Mouse (Mus musculus) neural tube, embryonic 14.5 days (tissue): Measurements from ENCODE around the gene Nek6. TPM values are rescaled to one million over a fixed set of nuclear protein-coding genes. Genes with fewer than 3 reads are reported as not detected.

Source experiments
- ATAC-seq: fragments of 200-750 bp; cut with Nextera tagmentation; 2 replicates; pipeline ENCODE4 v1.8.0; 2017; ENCODE audit warnings: low read depth, mild to moderate bottlenecking, moderate TSS enrichment, moderate library complexity
- H3K27ac ChIP-seq: fragments of 300-500 bp; sonication (generic); 2 replicates; pipeline ENCODE4 v1.5.1; 2014; ENCODE audit warnings: low read depth, mild to moderate bottlenecking, control low read depth, low read length, moderate library complexity, mixed read lengths
- H3K27me3 ChIP-seq: fragments of 300-500 bp; sonication (generic); 2 replicates; pipeline ENCODE4 v1.6.1; 2014; ENCODE audit warnings: low read length; ENCODE audit not compliant: control insufficient read depth, insufficient read depth
- H3K36me3 ChIP-seq: fragments of 300-500 bp; sonication (generic); 2 replicates; pipeline ENCODE4 v1.6.1; 2014; ENCODE audit warnings: low read length, mixed read lengths; ENCODE audit not compliant: control insufficient read depth, insufficient read depth
- H3K4me1 ChIP-seq: fragments of 300-500 bp; sonication (generic); 2 replicates; pipeline ENCODE4 v1.6.1; 2014; ENCODE audit warnings: low read length; ENCODE audit not compliant: control insufficient read depth, insufficient read depth
- H3K4me2 ChIP-seq: fragments of 300-500 bp; sonication (generic); 2 replicates; pipeline ENCODE4 v1.6.1; 2014; ENCODE audit warnings: mild to moderate bottlenecking, low read depth, low read length, control low read depth
- H3K4me3 ChIP-seq: fragments of 300-500 bp; sonication (generic); 2 replicates; pipeline ENCODE4 v1.5.1; 2014; ENCODE audit warnings: low read depth, low read length, control low read depth, mixed read lengths
- H3K9ac ChIP-seq: fragments of 300-500 bp; sonication (generic); replicated peaks from 2 replicates; pipeline ENCODE4 v1.6.1; 2014; ENCODE audit warnings: low read depth, mild to moderate bottlenecking, control low read depth, low read length, mixed read lengths
- H3K9me3 ChIP-seq: fragments of 300-500 bp; sonication (generic); 2 replicates; pipeline ENCODE4 v1.6.1; 2016; ENCODE audit warnings: low read length; ENCODE audit not compliant: control insufficient read depth
- WGBS: fragments of 180-500 bp; shearing (Covaris S2); extraction: QIAGEN DNeasy Blood & Tissue Kit; methylation state at CpG from one replicate; pipeline ENCODE4 v1.1.7; 2014; 5-methylcytosine and 5-hydroxymethylcytosine counted together
- polyA plus RNA-seq: library from polyadenylated mRNA; unstranded; fragments of >200 nt; fragmentation: Nextera tagmentation; extraction: Ambion mirVana; gene quantifications from 2 replicates; pipeline ENCODE4 v1.2.1, GENCODE M21; 2014

Gene Nek6
- polyA plus RNA-seq, 1 experiment from 2014 or later, result 46.4 TPM

DNA sequence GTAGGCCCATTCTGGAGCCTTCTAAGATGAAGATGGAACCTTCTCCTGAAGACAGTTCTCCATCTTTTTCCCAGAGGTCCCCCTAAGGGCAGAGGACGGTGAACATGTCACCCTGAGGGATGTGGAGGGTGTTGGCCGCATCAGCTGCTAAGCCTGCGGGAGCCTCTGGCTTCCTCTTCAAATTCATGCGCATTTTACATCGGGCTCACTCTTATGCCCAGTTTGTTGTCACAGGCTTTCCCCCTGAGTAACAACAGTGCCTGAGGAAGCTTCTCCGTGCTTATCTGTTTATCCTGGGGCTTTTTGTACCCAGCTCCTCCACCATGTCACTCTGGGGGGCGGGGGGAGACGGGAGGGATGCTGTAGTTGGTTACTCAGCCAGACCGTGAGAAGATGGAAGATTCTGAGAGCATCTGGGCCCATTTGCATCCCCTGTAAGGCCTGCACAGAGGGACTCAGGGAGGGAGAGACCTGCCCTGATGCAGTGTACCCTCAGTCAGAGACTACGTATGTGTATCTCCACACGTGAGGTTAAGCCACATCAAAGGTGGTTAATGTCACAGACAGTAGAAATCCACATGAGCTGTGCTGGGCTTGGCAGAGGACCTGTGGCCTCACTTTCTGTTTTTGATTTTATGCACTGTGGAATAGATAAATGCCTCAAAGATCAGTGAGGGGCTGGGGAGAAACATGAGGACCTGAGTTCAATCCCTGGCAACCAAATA lies 36.5 kb downstream of the Nek6 start:
- WGBS, result 41% methylated on average over 11 of the region's 11 CpGs

GRCm38 (mm10) chr2:38552004-38552443 lies 40.6 kb downstream of the Nek6 start:
- H3K4me1 ChIP-seq, result peaks cover 10% of the 10 kb centered on the region
- 34% methylated on average over 15 of the region's 15 CpGs for WGBS
- no peak overlapping the region for H3K9ac ChIP-seq
- no peak overlapping the region for H3K27ac ChIP-seq
- no peak overlapping the region for H3K4me2 ChIP-seq
- H3K9me3 ChIP-seq, result no peaks in the 10 kb centered on the region
- H3K4me3 ChIP-seq, result no peak overlapping the region
- no peaks in the 10 kb centered on the region for H3K36me3 ChIP-seq
- no peaks in the 10 kb centered on the region for H3K27me3 ChIP-seq
- ATAC-seq, result peak; percentile 62; the same call in 1 of the 2 replicates

More for the DNA sequence above, 36.5 kb downstream of the Nek6 start:
- H3K9ac ChIP-seq, result no peak overlapping the region
- no peaks in the 10 kb centered on the region for H3K36me3 ChIP-seq
- ATAC-seq, result no peak
- no peak overlapping the region for H3K4me3 ChIP-seq
- no peaks in the 10 kb centered on the region for H3K27me3 ChIP-seq
- no peaks in the 10 kb centered on the region for H3K9me3 ChIP-seq
- H3K4me2 ChIP-seq, result no peak overlapping the region
- peaks cover 7% of the 10 kb centered on the region for H3K4me1 ChIP-seq
- no peak overlapping the region for H3K27ac ChIP-seq

DNA sequence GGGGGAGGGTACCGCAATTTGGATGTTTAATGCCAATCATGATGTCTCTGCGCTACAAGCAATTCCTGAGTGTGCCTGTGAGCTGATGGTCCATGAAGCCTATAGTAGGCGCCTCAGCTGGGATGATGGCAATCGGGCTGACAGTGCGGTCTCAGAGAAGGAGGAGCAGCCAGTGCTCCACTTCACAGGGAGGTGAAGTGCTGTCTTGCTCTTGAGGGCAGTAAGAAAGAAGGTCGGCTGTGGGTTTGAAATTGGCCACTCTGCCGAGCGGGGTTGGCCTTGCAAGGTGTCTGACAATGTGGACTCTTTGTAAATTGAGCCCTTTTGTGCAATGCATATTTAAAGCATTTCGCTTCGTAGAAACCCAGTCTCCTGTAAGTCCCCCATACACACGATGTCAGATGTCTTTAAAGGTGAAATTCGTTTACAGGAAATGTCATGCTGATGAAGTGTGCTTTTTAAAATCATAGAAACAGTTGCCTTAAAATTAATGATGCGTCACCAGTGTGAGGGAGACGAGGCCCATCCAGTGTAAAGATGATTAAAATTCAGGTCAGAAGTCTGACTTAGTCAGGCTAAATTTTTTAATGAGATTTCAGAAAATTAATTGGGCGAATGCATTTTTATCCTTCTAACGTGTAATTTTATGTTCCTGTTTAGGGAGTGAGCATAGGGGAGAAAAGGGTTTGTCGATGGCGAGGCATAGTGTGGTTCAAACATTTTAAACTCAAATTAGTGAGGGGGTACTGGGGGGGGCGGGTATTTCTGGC lies 43.0 kb downstream of the Nek6 start:
- WGBS, result 62% methylated on average over 19 of the region's 19 CpGs
- H3K27me3 ChIP-seq, result no peaks in the 10 kb centered on the region
- H3K36me3 ChIP-seq, result no peaks in the 10 kb centered on the region
- no peak overlapping the region for H3K27ac ChIP-seq
- no peak overlapping the region for H3K4me2 ChIP-seq
- ATAC-seq, result peak; percentile 13; the same call in 1 of the 2 replicates
- H3K9ac ChIP-seq, result no peak overlapping the region
- H3K4me3 ChIP-seq, result no peak overlapping the region
- H3K9me3 ChIP-seq, result no peaks in the 10 kb centered on the region
- peaks cover 10% of the 10 kb centered on the region for H3K4me1 ChIP-seq

GRCm38 (mm10) chr2:38555659-38556058 lies 44.2 kb downstream of the Nek6 start:
- no peaks in the 10 kb centered on the region for H3K27me3 ChIP-seq
- no peak for ATAC-seq
- no peak overlapping the region for H3K4me2 ChIP-seq
- no peaks in the 10 kb centered on the region for H3K9me3 ChIP-seq
- no peak overlapping the region for H3K27ac ChIP-seq
- WGBS, result 77% methylated on average over 4 of the region's 4 CpGs
- peaks cover 10% of the 10 kb centered on the region for H3K4me1 ChIP-seq
- H3K4me3 ChIP-seq, result no peak overlapping the region
- no peaks in the 10 kb centered on the region for H3K36me3 ChIP-seq
- no peak overlapping the region for H3K9ac ChIP-seq

GRCm38 (mm10) chr2:38556721-38557120 lies 45.3 kb downstream of the Nek6 start:
- Histone ChIP-seq H3K9ac (no peak overlapping the region), H3K36me3 (no peaks in the 10 kb centered on the region), H3K9me3 (no peaks in the 10 kb centered on the region), H3K27ac (no peak overlapping the region), H3K4me3 (no peak overlapping the region), H3K27me3 (no peaks in the 10 kb centered on the region), H3K4me1 (peaks cover 8% of the 10 kb centered on the region), H3K4me2 (no peak overlapping the region)
- WGBS, result 84% methylated on average over 3 of the region's 3 CpGs
- ATAC-seq, result no peak

DNA sequence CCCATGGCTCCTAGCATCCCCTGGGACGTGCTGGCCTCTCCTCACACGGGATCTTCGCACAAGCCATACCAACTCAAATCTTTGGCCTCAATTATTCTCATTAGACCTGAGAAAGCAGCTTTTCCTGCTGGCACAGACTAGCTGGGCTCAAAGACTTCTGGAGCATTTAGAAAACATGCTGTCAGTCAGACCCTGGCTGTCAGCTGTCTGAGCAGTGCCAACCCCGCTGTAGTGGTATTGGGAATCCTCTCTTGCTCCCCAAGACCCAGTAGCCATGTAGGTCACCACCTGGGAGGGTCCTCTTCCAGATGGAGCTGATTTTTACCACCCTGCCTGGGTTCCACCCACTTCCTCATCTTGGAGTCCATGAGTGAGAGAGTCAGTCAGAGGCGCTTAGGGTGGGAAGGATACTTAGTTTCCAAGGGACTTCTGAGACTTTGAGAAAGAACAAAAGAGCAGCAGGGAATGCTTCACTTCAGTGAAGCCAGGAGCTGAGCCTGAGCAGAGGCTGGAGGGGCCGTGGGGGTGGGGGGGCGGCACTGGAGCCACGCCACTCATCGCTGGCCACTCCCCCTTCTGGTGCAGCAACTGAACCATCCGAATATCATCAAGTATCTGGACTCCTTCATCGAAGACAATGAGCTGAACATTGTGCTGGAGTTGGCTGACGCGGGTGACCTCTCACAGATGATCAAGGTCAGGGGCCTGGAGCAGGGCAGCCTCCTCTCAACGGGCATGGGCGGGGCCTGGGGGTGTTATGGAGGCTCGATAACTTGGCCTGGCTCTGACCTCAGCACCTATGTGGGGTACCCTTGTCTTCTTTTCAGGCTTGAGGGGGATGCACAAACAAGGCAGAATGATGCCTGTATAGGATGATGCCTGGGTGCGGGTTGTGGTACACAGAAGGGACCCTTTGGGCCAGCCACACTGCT lies 49.1 kb downstream of the Nek6 start:
- H3K27ac ChIP-seq, result no peak overlapping the region
- H3K4me1 ChIP-seq, result no peaks in the 10 kb centered on the region
- no peaks in the 10 kb centered on the region for H3K9me3 ChIP-seq
- no peaks in the 10 kb centered on the region for H3K36me3 ChIP-seq
- ATAC-seq, result no peak
- H3K9ac ChIP-seq, result no peak overlapping the region
- H3K4me2 ChIP-seq, result no peak overlapping the region
- no peaks in the 10 kb centered on the region for H3K27me3 ChIP-seq
- H3K4me3 ChIP-seq, result no peak overlapping the region
- 49% methylated on average over 17 of the region's 17 CpGs for WGBS

DNA sequence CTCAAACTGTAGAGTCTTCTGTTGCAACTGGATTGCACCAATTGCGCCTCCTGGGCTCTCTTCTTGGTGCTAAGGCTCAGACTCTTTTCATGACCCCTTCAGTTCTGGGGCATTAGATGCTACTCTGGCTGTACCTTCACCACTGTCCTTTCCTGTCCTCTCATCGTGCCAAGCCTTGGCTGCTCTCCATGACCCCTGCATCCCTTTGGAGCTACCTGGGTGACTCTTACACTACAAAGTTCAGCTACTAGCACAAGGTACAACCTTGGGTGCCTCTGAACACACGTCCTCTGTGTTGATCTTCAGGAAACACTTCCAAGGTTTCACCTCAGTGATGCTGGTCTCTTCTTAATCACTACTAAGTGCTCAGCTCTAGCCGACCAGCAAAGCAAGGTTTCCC lies 51.2 kb downstream of the Nek6 start:
- no peaks in the 10 kb centered on the region for H3K4me1 ChIP-seq
- H3K4me2 ChIP-seq, result no peak overlapping the region
- no peaks in the 10 kb centered on the region for H3K36me3 ChIP-seq
- H3K27me3 ChIP-seq, result no peaks in the 10 kb centered on the region
- WGBS, result 86% methylated on average over 4 of the region's 4 CpGs
- no peak overlapping the region for H3K27ac ChIP-seq
- H3K9ac ChIP-seq, result no peak overlapping the region
- ATAC-seq, result no peak
- no peak overlapping the region for H3K4me3 ChIP-seq
- H3K9me3 ChIP-seq, result no peaks in the 10 kb centered on the region

GRCm38 (mm10) chr2:38571971-38572601 lies 60.6 kb downstream of the Nek6 start:
- Histone ChIP-seq H3K27me3 (no peaks in the 10 kb centered on the region), H3K36me3 (no peaks in the 10 kb centered on the region), H3K4me3 (no peak overlapping the region), H3K4me1 (0 out of 2 replicates have a peak, but pooled peaks cover 6% of the 10 kb centered on the region), H3K9me3 (no peaks in the 10 kb centered on the region), H3K27ac (no peak overlapping the region), H3K4me2 (no peak overlapping the region), H3K9ac (no peak overlapping the region)
- peak; percentile 57; the same call in 1 of the 2 replicates for ATAC-seq
- 60% methylated on average over 23 of the region's 23 CpGs for WGBS
